Mouse (Mus musculus): ENCODE results near the gene Tecpr2.

DNA sequence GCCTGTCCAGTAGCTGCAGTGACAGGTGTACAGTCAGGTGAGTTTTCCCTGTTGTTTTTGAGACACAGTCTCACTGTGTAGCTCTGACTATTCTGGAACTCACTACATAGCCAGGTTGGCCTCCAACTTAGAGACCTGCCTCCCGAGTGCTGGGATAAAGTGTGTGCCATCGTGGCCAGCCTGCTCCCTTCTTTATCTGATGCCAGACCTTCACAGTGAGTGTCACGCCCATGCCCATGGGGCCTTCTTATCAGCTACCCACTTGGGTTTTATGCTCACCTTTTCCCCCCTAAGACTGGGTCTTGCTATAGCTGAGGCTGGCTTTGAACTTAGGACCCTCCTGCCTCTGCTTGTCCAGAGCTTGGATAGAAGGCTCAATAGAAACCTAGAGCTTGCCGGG is 19.0 kb upstream of the Tecpr2 start:
- TF ChIP-seq CTCF (IDR thresholded peaks at IDR 0.05; ENCODE audit: low read depth), result no peak
- no peak for TF ChIP-seq EP300 (optimal IDR thresholded peaks at IDR 0.05)
